Mouse (Mus musculus) forebrain, embryonic 14.5 days (tissue): Measurements from ENCODE around the gene Tuba1a. TPM values are rescaled to one million over a fixed set of nuclear protein-coding genes. Genes with fewer than 3 reads are reported as not detected.

Source experiments
- ATAC-seq: fragments of 200-750 bp; cut with Nextera tagmentation; 2 replicates; pipeline ENCODE4 v1.8.0; 2017; ENCODE audit warnings: mild to moderate bottlenecking, moderate library complexity
- DNase-seq: peaks from one replicate; pipeline ENCODE4 v3.0.0-alpha.2; 2015; ENCODE audit warnings: low spot score
- H3K27ac ChIP-seq: fragments of 300-500 bp; sonication (generic); 2 replicates; pipeline ENCODE4 v1.5.1; 2014; ENCODE audit warnings: low read depth, mild to moderate bottlenecking, control low read depth, low read length, moderate library complexity
- H3K27me3 ChIP-seq: fragments of 300-500 bp; sonication (generic); replicated peaks from 2 replicates; pipeline ENCODE4 v1.6.1; 2014; ENCODE audit warnings: low read length, control low read depth, mixed read lengths; ENCODE audit not compliant: control insufficient read depth, insufficient read depth
- H3K36me3 ChIP-seq: fragments of 300-500 bp; sonication (generic); 2 replicates; pipeline ENCODE4 v1.6.1; 2014; ENCODE audit warnings: low read length, control low read depth; ENCODE audit not compliant: control insufficient read depth, insufficient read depth
- H3K4me1 ChIP-seq: fragments of 300-500 bp; sonication (generic); 2 replicates; pipeline ENCODE4 v1.6.1; 2014; ENCODE audit warnings: antibody characterized with exemption, low read length, control low read depth; ENCODE audit not compliant: control insufficient read depth, insufficient read depth
- H3K4me2 ChIP-seq: fragments of 300-500 bp; sonication (generic); 2 replicates; pipeline ENCODE4 v1.6.1; 2014; ENCODE audit warnings: mild to moderate bottlenecking, control low read depth, low read length
- H3K4me3 ChIP-seq: fragments of 300-500 bp; sonication (generic); 2 replicates; pipeline ENCODE4 v1.5.1; 2014; ENCODE audit warnings: low read depth, low read length, control low read depth
- H3K9ac ChIP-seq: fragments of 300-500 bp; sonication (generic); 2 replicates; pipeline ENCODE4 v1.6.1; 2014; ENCODE audit warnings: mild to moderate bottlenecking, low read length, control low read depth, moderate library complexity
- H3K9me3 ChIP-seq: fragments of 300-500 bp; sonication (generic); replicated peaks from 2 replicates; pipeline ENCODE4 v1.6.1; 2016; ENCODE audit warnings: low read length, control low read depth, mixed read lengths; ENCODE audit not compliant: control insufficient read depth
- WGBS: fragments of 180-500 bp; shearing (Covaris S2); extraction: QIAGEN DNeasy Blood & Tissue Kit; methylation state at CpG from one replicate; pipeline ENCODE4 v1.1.7; 2014; 5-methylcytosine and 5-hydroxymethylcytosine counted together
- polyA plus RNA-seq: library from polyadenylated mRNA; unstranded; fragments of >200 nt; fragmentation: Nextera tagmentation; extraction: Ambion mirVana; gene quantifications from 2 replicates; pipeline ENCODE4 v1.2.1, GENCODE M21; 2014

Tuba1a gene
- polyA plus RNA-seq, 1 experiment from 2014 or later = 18,289 TPM

DNA sequence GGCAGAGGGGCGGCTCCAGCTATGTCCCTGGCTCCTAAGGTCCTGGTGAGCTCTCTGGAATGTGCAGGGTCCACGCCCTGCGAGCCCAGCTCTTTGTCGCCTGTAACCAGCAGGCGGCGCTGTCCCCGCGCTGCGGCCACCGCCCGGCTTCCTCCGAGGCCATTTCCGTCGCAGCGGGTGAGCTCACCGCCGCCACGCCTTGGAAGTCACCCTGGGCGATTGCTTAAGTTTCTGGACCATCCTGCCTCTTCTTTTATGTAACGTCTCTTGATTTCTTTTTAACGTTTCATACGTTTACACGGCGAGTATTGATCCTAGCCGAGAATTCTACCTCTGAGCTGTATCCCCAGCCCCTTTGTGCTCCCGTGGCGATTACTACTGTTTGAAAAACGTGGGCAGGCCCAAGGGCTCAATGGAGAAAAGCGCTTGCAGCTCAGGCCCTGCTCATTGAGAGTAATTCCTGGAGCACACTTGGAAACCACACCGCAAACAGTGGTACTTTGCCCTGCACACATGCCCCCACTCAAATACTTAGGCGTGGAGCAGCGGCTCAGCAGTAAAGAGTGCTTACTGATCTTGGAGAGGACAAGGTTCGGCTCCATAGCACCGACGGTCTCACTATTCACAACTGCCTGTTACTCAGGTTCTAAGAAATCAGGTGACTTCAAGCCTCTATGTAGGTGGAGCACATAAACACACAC, 39.7 kb upstream of the Tuba1a start:
- H3K4me2 ChIP-seq = peak overlapping the region; percentile 79
- peak overlapping the region; percentile 37 for H3K4me3 ChIP-seq
- peaks cover 39% of the 10 kb centered on the region for H3K4me1 ChIP-seq
- H3K36me3 ChIP-seq = no peaks in the 10 kb centered on the region
- no peaks in the 10 kb centered on the region for H3K27me3 ChIP-seq
- DNase-seq (peak; percentile 93), ATAC-seq (peak; percentile 89)
- peak overlapping the region; percentile 82 for H3K9ac ChIP-seq
- H3K27ac ChIP-seq = peak overlapping the region; percentile 90
- no peaks in the 10 kb centered on the region for H3K9me3 ChIP-seq
- 3% methylated on average over 35 of the region's 35 CpGs for WGBS

DNA sequence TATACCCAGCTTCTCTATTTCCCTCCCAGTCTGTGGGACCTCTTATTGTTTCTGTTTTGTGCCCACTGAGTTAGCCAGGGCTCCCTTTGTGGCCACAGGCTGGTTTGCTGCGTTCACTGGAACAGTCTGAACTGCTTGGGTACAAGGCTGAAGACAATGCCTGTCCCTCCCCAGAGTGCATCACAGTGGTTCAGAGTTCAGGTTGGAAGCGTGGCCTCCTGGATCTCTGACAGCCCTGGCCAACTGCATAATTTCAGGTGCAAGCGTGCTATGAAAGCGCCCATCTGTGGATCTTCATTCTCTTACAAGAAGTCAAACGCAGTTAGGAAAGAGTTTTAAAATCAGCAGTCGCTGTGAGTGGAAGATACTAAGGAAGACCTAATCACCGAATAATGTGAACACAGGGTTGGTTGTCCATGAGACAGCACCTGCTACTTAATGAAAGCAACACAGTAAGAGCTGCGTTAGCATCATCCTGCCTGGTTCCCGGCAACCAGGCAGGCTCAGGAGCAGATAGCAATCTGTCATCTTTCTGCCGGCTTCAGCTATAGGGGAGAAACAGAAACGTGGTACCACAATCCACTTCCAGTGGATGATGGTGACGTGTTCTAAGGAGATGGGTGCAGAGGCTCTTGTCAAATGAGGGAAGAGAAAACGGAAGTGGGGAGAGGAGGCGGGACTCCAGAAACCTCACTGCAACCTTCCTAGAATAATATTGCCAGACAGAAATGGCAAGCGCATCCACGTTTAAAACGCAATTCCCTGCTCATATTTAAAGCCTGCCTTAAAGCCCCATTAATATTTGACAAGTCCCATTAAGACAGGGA, 38.8 kb upstream of the Tuba1a start:
- DNase-seq (peak; percentile 95), ATAC-seq (peak; percentile 81)
- 19% methylated on average over 17 of the region's 17 CpGs for WGBS
- H3K9me3 ChIP-seq = no peaks in the 10 kb centered on the region
- H3K4me1 ChIP-seq = peaks cover 49% of the 10 kb centered on the region
- H3K27ac ChIP-seq = peak overlapping the region; percentile 90
- H3K4me2 ChIP-seq = peak overlapping the region; percentile 79
- H3K9ac ChIP-seq = peak overlapping the region; percentile 82
- H3K27me3 ChIP-seq = no peaks in the 10 kb centered on the region
- H3K36me3 ChIP-seq = no peaks in the 10 kb centered on the region
- H3K4me3 ChIP-seq = peak overlapping the region; percentile 37

DNA sequence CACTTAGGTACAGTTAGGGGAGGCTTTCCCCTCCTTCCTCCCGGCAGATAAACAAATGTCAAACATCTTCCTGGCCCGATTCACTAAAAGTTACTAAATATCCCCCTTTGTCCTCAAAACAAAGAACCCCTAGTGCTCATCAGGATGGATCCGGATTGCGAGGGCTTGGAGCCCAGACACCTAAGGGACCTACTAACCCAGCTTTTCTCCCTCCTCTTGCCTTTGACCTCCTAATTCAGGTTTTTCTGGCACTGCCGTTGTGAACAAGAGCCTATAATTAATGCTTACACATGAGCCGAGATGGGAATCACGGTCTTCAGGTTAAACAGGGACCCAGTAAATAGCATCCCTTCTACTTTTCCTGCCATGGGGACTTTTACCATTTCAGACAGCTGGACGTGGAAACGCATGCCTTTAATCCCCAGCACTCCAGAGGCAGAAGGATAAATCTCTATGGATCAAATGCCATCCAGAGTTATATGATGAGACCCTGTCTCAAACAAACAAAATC, 38.1 kb upstream of the Tuba1a start:
- H3K27me3 ChIP-seq = no peaks in the 10 kb centered on the region
- DNase-seq = peak; percentile 47
- H3K9me3 ChIP-seq = no peaks in the 10 kb centered on the region
- H3K4me3 ChIP-seq = peak overlapping the region; percentile 37
- no peak for ATAC-seq
- peaks cover 55% of the 10 kb centered on the region for H3K4me1 ChIP-seq
- H3K36me3 ChIP-seq = no peaks in the 10 kb centered on the region
- H3K27ac ChIP-seq = peak overlapping the region; percentile 90
- 5% methylated on average over 9 of the region's 9 CpGs for WGBS
- H3K4me2 ChIP-seq = peak overlapping the region; percentile 79
- peak overlapping the region; percentile 82 for H3K9ac ChIP-seq

DNA sequence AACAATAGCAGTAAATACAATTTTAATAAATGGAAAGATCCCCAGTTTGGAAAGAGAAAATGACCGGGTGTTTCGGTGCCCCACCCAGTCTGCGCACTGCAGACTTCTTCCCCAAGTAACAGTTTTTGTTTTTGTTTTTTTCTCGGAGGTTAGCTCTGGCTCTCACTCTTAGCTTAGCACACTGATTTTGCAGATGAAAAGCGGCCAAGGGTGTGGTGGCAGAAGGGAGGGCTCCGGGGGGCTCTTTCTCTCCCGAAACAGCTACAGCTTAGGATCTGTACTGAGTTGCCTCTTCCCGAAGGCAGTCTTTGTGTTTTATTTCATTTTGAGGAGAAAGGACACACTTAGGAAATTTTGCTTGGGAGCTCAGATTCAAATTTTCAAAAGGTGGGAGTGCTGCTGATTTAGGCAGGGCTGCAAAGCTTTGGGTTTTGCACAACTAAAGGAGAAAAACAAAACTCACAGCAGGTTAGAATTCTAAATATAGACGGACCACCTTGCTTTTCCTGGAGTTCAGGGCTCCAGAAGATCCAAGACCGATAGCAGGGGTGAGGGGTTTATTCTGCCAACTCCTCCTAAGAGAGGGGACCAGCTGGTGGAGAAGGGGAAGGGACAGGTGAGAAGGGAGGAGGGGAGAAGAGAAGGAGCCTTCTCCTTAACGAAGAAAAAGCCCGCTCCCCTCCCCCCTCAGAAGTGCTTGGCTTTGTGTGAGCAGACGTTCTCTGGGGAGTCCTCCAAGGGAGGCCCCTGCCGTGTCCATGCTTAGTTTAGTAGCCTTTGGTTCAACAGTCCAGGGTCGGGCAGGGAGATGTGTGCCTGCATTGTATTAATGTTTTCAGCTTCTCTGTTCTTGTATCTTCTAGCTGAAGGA, 37.4 kb upstream of the Tuba1a start:
- H3K9me3 ChIP-seq = no peaks in the 10 kb centered on the region
- H3K4me2 ChIP-seq = peak overlapping the region; percentile 79
- ATAC-seq (no peak), DNase-seq (peak; percentile 78)
- peaks cover 58% of the 10 kb centered on the region for H3K4me1 ChIP-seq
- no peaks in the 10 kb centered on the region for H3K36me3 ChIP-seq
- peak overlapping the region; percentile 82 for H3K9ac ChIP-seq
- peak overlapping the region; percentile 90 for H3K27ac ChIP-seq
- no peaks in the 10 kb centered on the region for H3K27me3 ChIP-seq
- 7% methylated on average over 15 of the region's 15 CpGs for WGBS
- H3K4me3 ChIP-seq = peak overlapping the region; percentile 37

DNA sequence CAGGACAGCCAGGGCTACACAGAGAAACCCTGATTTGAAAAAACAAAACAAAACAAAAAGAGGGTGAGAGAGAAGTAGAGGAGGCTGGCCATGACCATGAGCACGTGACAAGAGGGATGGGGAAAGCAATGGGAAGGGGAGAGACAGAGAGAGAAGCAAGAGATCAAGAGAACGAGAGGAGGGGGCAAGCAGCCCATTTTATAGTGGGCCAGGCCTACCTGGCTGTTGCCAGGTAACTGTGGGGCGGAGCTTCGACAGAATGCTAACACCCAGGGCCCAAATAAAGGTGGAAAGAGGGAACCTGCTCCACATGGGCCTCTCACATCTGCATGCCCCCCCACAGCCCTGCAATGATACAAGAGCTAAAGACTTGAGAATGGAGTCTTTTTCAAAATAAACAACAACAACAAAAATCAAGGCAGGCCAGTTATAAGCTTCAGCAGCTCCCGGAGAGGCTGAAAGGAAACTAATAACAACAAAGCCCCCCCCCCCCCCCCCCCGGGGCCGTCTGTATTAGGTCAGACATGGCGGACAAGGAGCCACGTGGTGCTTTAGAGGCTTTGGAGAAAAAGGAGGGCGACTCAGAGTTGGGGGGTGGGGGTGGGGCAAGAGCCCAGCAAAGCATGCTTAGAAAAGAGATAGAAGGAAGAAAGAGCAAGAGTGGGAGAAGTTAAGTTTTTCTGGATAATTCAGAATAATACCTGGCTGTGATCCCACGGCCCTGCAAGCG, 36.4 kb upstream of the Tuba1a start:
- DNase-seq (peak; percentile 56), ATAC-seq (no peak)
- H3K9me3 ChIP-seq = no peaks in the 10 kb centered on the region
- peaks cover 58% of the 10 kb centered on the region for H3K4me1 ChIP-seq
- H3K4me3 ChIP-seq = no peak overlapping the region
- 20% methylated on average over 11 of the region's 12 CpGs for WGBS
- H3K4me2 ChIP-seq = peak overlapping the region; percentile 79
- no peaks in the 10 kb centered on the region for H3K27me3 ChIP-seq
- no peaks in the 10 kb centered on the region for H3K36me3 ChIP-seq
- H3K9ac ChIP-seq = peak overlapping the region; percentile 82
- H3K27ac ChIP-seq = peak overlapping the region; percentile 90

DNA sequence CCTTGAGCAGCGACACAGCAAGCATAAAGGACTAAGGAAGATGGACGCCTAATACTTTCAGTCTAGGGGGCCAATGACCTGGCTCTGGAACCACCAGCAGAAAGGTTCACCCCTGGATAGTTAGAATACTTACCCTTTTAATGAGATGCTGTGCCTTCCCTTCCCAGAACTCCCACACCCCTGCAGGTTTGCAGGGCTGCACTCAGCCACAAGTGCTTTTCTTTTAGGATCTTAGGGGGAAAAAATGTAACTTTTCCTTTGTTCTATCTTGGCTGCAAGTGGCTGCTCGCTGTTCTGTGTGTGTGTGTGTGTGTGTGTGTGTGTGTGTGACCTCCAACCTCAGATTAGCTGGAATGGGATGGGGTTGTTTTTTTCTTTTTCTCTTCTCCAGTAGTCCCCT, 35.3 kb upstream of the Tuba1a start:
- Histone ChIP-seq H3K27me3 (no peaks in the 10 kb centered on the region), H3K27ac (peak overlapping the region; percentile 96; the same call in 1 of the 2 replicates), H3K4me3 (no peak overlapping the region), H3K4me1 (peaks cover 62% of the 10 kb centered on the region), H3K9ac (no peak overlapping the region), H3K4me2 (peak overlapping the region; percentile 59), H3K36me3 (no peaks in the 10 kb centered on the region), H3K9me3 (no peaks in the 10 kb centered on the region)
- WGBS = 48% methylated on average over 3 of the region's 3 CpGs
- no peak for DNase-seq
- ATAC-seq = no peak

DNA sequence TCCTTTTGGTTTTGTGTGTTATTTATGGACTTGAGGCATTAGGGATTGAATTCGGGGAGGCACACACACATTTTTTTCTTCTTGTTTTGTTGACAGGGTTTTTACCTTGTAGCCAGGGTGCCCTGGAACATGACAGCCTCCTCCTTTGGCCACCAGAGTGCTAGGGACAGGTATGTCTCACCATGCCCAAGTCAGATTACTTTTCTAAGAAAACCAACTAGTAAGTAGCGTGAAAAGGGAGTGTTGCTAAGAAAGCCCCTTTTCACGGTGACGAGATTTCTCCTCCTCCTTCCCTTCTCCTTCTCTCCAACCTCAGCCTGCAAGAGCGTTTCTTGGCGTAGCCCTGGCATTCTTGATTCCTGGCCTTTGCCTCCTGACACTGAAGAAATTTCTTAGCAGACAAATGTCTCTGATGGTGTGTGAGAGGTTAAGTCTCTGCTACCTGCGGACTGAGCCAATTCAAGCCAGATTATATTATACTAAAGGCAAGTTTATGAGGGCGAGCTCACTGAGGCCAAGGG, 34.2 kb upstream of the Tuba1a start:
- H3K4me3 ChIP-seq = peak overlapping the region; percentile 12; the same call in 1 of the 2 replicates
- no peaks in the 10 kb centered on the region for H3K36me3 ChIP-seq
- peak overlapping the region; percentile 96 for H3K27ac ChIP-seq
- no peak for DNase-seq
- H3K4me2 ChIP-seq = peak overlapping the region; percentile 59
- ATAC-seq = no peak
- H3K4me1 ChIP-seq = peaks cover 63% of the 10 kb centered on the region
- H3K9ac ChIP-seq = peak overlapping the region; percentile 90
- H3K27me3 ChIP-seq = no peaks in the 10 kb centered on the region
- 30% methylated on average over 8 of the region's 8 CpGs for WGBS
- H3K9me3 ChIP-seq = no peaks in the 10 kb centered on the region
